Mouse (Mus musculus) brain, embryonic 14.5 days (tissue): ENCODE results near the gene Mbip. TPM values are rescaled to one million over a fixed set of nuclear protein-coding genes. Genes with fewer than 3 reads are reported as not detected.

ENCODE experiments used
- DNase-seq: peaks from one replicate; pipeline ENCODE4 v3.0.0-alpha.2; 2011; ENCODE audit warnings: low read depth
- CTCF ChIP-seq: fragments of 200-500 bp; IDR thresholded peaks from 2 replicates; pipeline ENCODE4 v1.5.1; 2012; ENCODE audit warnings: inconsistent platforms, mild to moderate bottlenecking, moderate library complexity, borderline replicate concordance; ENCODE audit not compliant: insufficient read depth, insufficient read length; ENCODE audit errors: extremely low read depth
- POLR2A ChIP-seq: fragments of 200-500 bp; IDR thresholded peaks from 2 replicates; pipeline ENCODE4 v1.6.1; 2012; ENCODE audit warnings: mild to moderate bottlenecking, inconsistent platforms, borderline replicate concordance; ENCODE audit not compliant: poor library complexity, insufficient read depth, insufficient read length, severe bottlenecking; ENCODE audit errors: extremely low read depth
- polyA plus RNA-seq: library from polyadenylated mRNA; depleted of rRNA; stranded (reverse); fragments of >200 nt; gene quantifications from 2 replicates; pipeline ENCODE4 v1.2.3, GENCODE M21; 2012; rRNA removed

Gene Mbip
- 31.2 and 42.1 TPM in 2 replicates for polyA plus RNA-seq

DNA sequence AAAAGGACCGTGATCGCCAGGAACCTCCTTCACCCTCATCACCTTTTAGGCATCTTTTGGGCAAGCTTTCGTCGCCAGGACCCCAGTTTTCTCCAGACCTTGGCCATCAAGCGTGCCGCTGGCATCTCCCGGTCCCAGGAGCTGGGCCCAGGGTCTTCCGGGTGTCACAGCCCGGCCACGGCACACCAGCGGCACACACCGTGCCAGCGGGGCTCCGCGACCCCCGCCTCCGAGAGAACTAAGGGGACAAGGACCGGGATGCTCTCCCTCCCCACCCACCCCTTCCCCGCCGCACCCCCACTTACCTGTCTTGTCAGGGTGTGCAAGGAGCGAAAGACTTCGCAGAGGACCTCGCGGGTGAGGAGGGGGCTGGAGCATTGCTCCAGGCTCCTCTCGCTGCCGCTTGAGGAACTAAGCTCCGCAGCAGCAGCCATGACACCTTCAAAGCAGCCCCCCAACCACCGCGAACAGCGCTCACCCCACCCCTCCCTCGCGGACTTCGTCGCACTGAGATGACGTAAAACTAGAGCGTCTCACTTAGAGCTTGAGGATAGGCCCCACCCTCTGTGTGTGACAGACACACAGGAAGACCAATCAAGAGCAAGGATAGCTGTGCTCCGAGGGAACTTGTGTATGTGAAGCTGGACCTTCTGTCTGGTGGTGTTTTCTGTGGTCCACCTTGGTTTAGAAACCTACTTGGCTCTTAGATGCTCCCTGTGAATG lies at the start of gene Mbip:
Gene Mbip (minus strand): TSS at position 528 of the 723 bp plus-strand sequence.
- peak; percentile 99 for DNase-seq
- TF ChIP-seq CTCF (no peak), POLR2A (peak; percentile 64; the same call in 1 of the 2 replicates)

DNA sequence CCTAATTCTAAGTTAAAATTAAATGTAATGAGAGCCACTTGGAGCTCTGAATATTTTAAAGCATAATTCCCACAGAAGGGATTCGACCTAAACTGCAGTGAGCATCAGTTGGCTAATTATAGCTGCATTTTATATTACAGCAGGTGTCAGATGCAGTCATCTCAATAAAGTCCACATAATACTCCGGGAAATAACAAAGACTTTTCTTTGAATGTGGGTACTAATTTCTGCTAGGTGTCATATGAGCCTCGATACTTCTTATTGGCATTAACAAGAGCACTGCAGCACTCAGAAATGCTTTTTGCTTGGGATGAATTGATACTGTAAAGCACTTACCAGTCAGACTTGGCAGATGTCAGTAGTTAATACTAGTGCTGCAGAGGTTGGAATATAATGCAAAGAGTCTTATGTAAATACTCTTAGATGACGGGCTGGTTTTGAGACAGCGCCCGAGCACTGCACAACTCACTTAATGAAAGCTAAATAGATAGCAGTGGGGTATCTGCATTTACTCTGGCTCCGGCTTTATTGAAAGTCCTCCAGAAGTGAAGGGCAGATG lies 42.0 kb upstream of the Mbip start:
- no peak for TF ChIP-seq CTCF
- no peak for TF ChIP-seq POLR2A
- DNase-seq = peak; percentile 77

DNA sequence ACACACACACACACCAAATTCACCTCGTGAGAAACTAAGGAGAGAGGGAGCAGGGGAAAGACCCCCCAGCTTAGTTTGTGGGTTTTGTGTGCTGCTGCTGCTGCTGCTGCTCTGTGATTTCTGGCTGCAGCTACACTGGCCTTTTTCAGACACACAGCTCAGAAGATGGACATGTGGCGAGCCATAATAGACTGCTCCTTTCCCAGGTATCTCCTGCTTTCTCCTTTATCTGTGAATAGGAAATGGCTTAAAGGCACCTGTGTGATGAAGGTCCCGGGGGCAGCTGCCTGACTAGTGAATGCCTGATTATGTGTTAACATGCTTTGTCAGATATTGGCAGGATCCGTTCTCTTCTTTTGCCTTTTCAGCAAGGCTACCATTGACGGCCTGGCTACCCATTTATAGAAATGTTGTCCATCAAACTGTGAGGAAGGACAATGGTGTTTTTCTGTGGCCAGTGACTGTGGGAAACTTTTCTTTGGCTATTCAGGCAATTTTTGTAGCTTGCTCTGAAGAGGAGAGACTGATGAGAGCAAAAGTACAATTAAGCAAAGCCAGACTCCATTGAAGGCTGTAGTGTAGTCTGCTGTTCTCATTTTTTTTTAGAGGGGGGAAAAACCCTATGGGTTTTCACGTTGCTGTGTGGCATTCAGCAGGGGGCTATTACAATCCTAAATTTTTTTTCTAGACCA lies 41.4 kb upstream of the Mbip start:
- TF ChIP-seq POLR2A = no peak
- no peak for TF ChIP-seq CTCF
- peak; percentile 78 for DNase-seq

DNA sequence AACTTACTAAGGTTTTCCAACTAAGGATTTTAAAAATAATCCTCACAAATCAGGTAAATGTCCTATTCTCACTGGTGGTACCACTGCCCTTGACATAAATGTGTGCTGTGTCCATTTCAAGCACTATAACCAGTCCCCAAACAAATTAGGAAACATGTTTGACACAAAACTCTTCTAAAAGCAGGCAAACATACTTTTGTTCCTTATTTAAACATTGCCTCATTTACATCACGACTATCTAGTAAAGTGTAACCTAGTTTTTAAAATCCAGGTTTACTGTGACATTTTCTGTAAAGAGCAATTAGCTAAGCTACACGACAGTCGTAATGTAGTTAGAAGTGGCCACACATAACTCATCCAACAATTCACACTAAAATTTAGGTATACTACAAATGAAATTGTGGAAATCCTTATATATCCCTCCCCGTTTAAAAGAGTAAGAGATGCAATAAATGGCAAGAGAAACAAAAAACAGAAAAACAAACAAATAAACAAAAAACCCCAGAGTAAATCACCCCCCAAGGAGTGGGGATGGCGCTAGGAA lies 851 bp downstream of the Mbip start:
- no peak for DNase-seq
- TF ChIP-seq CTCF (no peak), POLR2A (no peak)

DNA sequence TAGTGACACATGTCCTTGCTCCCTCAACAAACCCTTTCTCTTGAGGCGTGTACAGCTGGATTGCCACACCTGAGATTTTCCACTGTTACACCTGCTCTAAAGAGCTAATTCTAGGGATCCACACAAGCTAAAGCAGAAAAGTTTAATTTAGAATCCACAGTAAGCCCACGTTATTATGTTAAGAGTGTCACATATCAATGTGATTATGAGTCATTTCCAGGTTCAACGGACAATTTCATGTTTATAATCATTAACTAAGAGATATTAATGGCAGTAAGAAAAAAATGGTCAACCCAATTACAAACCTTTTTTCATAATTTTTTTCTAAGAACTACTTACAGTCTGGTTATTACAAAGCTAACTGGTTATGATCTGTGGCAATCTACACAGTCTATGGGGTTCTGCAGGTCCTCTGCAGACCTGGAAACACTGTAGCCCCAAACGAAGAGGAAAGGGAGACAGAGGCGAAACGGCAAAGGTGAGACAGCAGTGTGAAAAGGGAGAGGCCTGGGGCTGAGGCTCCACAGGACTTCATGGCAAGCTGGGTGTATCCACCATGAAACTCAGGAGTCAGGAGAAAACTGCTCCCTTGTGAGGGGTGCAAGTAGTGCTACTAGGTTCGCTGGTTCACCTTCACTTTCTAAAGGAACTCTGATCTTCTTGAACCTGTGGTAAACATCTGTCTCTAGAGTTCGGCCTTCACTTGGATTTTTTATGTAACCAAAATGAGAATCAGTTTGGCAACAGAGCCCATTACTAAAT lies 6.2 kb downstream of the Mbip start:
- DNase-seq = no peak
- no peak for TF ChIP-seq POLR2A
- TF ChIP-seq CTCF = no peak

DNA sequence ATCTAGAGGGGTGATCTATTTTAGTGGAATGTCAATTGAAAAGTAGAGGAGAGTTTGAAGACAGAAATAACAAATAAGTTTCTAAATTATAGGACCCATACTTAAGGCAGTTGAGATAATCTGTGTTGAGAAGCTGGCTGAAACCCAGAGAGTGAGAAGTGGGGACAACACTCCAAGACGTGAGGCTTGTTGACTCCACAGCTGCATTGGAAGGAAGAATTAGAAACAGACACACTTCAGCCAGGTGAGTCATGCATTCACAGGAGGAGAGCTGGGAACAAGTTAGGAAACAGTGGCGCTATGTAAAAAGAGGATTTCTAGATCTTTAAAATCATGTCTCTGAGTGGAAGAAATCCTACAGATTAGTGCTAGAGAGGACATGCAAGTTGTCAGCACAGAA lies 12.2 kb downstream of the Mbip start:
- DNase-seq = no peak
- no peak for TF ChIP-seq CTCF
- no peak for TF ChIP-seq POLR2A

DNA sequence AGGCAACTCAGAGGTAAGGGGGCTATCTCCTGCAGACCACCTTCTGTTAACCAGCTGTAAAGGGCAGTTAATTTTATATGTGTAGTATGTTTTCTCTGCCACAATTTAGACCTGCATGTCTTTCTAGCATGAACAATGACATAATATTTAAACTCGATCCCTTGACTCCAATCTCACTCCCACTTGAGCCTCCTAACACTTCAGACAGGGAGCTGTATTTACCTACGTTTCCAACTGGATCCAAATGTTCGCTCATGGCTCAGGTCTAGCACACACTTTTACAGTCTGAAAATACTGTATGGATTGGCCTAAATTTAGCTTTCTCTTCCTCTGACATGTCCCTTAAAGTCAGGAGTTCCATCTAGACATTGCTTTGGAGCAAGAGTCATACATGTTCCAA lies 13.2 kb downstream of the Mbip start:
- DNase-seq = no peak
- TF ChIP-seq POLR2A (no peak), CTCF (no peak)

DNA sequence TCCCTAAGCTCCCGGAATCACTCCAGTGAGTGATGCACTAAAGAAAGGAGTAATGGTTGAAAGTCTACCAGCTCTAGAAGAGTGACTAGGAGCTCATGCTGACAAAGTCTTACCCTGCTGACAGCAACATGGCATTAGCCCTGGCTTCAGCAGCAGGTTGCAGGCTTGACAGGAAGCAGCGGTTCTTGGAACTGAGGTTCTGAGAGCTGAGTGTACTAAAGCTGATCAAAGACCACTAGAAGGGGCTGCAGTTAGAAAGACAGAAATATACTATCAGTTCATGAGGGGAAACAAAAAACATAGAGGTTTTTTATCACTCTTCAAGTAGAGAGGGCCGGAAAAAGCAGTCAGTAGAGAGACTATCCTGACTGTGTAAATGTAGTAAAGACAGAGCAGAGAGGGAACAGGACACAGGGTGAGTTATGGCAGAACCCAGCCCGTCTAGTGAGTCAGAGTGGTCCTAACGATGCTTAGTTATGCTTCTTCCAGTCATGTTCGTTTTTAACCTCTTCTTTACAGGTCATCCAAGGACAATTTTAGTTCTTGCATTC lies 18.2 kb downstream of the Mbip start:
- no peak for DNase-seq
- TF ChIP-seq CTCF (no peak), POLR2A (no peak)

DNA sequence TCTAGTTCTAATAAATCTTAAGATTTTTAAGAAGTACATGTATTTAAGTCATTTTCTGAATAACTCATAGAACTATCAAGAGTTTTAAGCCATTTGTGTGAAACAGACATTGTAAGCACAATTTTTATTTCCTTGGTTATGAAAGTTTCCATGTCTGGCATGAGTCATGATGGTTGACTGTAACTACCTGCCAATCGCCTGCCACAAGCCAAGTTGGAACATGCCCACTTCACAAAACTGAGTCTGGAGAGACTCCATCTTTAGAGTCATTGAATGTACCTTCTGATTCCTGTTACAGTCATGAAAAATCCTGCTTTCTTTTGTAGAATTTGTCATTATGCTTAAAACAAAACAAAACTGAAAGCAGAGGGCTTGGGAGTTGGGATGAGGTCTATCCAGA lies 19.8 kb downstream of the Mbip start:
- no peak for DNase-seq
- no peak for TF ChIP-seq POLR2A
- TF ChIP-seq CTCF = no peak

DNA sequence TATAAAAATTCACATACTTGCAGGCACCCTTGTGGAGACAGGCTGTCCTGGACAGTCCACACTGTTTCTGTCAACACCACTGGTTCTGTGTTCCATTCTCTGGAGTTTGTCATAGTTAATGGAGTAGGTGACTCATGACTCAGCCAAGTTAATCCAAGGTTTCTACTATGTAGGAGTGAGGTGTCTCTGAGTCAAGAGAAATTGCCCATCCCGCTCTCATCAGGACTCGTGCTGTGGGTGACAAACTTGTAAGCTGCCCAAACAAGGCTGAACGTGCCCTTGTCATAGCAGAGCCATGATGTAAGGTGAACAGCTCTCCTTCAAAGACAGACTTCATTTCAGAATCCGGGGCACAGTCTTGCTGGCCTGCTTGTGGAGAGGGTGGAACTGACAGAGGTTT lies 26.8 kb downstream of the Mbip start:
- no peak for TF ChIP-seq CTCF
- TF ChIP-seq POLR2A = no peak
- no peak for DNase-seq
